Mouse (Mus musculus) brain, embryonic 18.5 days (tissue): ENCODE measurements around the gene Timmdc1.

ENCODE experiments used
- DNase-seq: peaks from one replicate; pipeline ENCODE4 v3.0.0-alpha.2; 2012; ENCODE audit warnings: low read depth, low spot score

The Timmdc1 gene

GRCm38 (mm10) chr16:38463305-38463704, 59.2 kb downstream of the Timmdc1 start:
- no peak for DNase-seq

GRCm38 (mm10) chr16:38462161-38462560, 60.3 kb downstream of the Timmdc1 start:
- DNase-seq: no peak

- no peak for DNase-seq
These were observed 60.7 kb downstream of the Timmdc1 start for GRCm38 (mm10) chr16:38461749-38462148.

GRCm38 (mm10) chr16:38459990-38460389, 62.5 kb downstream of the Timmdc1 start:
- DNase-seq: no peak

GRCm38 (mm10) chr16:38458600-38459280, 63.7 kb downstream of the Timmdc1 start:
- DNase-seq: no peak

GRCm38 (mm10) chr16:38456812-38457567, 65.5 kb downstream of the Timmdc1 start:
- no peak for DNase-seq

- DNase-seq: no peak
These were observed 66.7 kb downstream of the Timmdc1 start, which contains the start of gene Cd80 for GRCm38 (mm10) chr16:38455511-38456418. Gene Cd80, plus strand, starts transcription at chr16:38455561.

- DNase-seq: no peak
These were observed 67.8 kb downstream of the Timmdc1 start for GRCm38 (mm10) chr16:38454533-38455254.

- no peak for DNase-seq
These were observed 68.5 kb downstream of the Timmdc1 start for GRCm38 (mm10) chr16:38453952-38454351.

GRCm38 (mm10) chr16:38453203-38453553, 69.3 kb downstream of the Timmdc1 start:
- no peak for DNase-seq

GRCm38 (mm10) chr16:38452442-38453202, 69.8 kb downstream of the Timmdc1 start, which contains the start of gene Adprh:
Gene Adprh, minus strand, starts transcription at chr16:38452703.
- peak; percentile 64 for DNase-seq

GRCm38 (mm10) chr16:38451421-38452205, 70.8 kb downstream of the Timmdc1 start:
- DNase-seq: no peak

- no peak for DNase-seq
These were observed 71.8 kb downstream of the Timmdc1 start for GRCm38 (mm10) chr16:38450707-38451106.

GRCm38 (mm10) chr16:38448458-38448857, 74.0 kb downstream of the Timmdc1 start:
- DNase-seq: no peak
